Mouse (Mus musculus): ENCODE results near the gene Lsmem1. TPM values are rescaled to one million over a fixed set of nuclear protein-coding genes. Genes with fewer than 3 reads are reported as not detected.

Lsmem1 gene
- total RNA-seq (2015; ENCODE audit: low replicate concordance) (not detected in 2 replicates), total RNA-seq (2017; ENCODE audit: low replicate concordance) (not detected in 2 replicates)

GRCm38 (mm10) chr12:40199302-40199701 is at the start of gene Lsmem1:
Gene Lsmem1, minus strand, starts transcription at chr12:40199490.
- ATAC-seq (replicated peaks; ENCODE audit: low FRiP score, poor library complexity, severe bottlenecking): no peak

DNA sequence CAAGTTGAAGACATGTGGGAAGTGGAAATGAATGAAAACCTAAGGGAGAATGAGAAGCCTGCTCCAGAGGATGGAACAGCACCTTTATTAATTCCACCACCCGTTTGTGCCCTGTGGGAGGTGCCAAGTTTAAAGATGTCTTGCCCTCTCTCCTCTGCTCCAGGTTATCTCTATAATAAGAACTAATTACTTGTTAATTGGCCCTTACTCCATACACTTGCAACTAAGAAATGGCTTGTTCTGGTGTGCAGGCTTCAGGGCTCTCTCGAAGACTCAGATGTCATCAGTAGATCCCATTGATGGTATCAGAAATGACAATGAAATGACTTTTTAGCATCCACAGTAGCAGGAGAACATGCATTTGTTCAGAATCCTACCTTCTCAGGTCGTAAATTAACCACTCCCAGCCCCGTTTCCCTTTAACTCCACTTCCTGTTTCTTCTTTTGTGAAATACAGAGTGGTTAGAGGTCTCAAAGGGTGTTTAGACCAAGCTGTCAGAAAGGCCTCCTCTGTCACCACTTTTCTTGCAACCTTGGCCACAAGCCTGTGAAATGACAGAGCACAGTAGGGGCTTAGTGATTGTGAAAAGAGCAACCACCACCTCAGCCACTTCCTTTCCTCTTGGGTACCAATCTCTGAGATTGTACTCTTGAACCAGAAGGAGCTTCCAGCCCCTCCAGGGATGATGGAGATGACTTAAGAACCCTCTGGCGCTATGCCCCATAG is 49.3 kb upstream of the Lsmem1 start, which contains the start of gene Ifrd1:
Gene Ifrd1, minus strand, starts transcription at position 51 of the 727 bp plus-strand sequence.
- no peak for ATAC-seq (replicated peaks; ENCODE audit: low FRiP score, poor library complexity, severe bottlenecking)

- ATAC-seq (replicated peaks; ENCODE audit: low FRiP score, poor library complexity, severe bottlenecking): peak; percentile 49
Observed at GRCm38 (mm10) chr12:40247976-40248375, 48.7 kb upstream of the Lsmem1 start.

- no peak for ATAC-seq (replicated peaks; ENCODE audit: low FRiP score, poor library complexity, severe bottlenecking)
Observed at GRCm38 (mm10) chr12:40247384-40247783, 48.1 kb upstream of the Lsmem1 start.

DNA sequence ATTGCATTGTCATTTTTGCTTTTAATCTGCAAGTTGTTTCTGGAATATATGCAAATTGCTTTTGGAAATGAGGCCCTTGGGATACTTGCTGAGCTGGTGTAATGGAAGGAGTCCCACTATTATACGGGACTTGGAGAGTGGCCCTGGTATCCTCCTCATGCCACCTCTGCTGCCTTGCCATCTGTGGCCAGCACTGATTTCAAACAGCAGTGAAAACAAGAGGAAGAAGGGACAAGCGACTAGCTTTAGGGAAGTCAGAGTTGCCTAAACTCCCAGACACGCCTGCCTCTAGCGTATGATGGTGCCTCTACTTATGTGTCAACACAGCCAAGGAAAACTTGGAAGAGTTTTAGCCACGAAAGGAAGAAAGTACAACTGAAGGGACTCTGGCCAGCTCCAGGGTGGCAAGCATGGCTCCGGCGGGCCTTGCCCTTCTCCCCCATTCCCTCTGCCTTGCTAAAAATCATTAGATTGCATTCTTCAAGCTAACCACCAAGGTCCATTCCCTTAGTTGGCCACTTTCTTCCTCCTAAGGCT is 46.2 kb upstream of the Lsmem1 start:
- ATAC-seq (replicated peaks; ENCODE audit: low FRiP score, poor library complexity, severe bottlenecking): no peak

DNA sequence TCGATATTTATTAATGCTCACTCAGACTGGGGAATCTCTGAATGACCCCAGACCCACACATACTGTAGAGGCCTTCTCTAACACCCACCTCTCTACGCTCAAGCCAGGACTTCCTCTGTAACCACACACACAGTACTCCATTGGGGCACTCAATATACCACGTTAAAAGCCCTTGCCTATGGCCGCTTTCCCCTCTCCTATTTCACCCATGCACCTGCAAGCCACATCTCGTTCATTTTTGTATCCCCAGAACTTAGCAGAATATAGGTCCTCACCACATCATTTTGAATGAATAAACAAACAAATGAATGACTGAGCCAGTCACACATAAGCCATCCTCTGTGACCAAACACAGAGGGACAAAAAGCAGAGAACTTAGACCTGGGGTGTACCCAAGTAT is 45.6 kb upstream of the Lsmem1 start:
- no peak for ATAC-seq (replicated peaks; ENCODE audit: low FRiP score, poor library complexity, severe bottlenecking)

- no peak for ATAC-seq (replicated peaks; ENCODE audit: low FRiP score, poor library complexity, severe bottlenecking)
Observed at GRCm38 (mm10) chr12:40243821-40244221, 44.5 kb upstream of the Lsmem1 start.

DNA sequence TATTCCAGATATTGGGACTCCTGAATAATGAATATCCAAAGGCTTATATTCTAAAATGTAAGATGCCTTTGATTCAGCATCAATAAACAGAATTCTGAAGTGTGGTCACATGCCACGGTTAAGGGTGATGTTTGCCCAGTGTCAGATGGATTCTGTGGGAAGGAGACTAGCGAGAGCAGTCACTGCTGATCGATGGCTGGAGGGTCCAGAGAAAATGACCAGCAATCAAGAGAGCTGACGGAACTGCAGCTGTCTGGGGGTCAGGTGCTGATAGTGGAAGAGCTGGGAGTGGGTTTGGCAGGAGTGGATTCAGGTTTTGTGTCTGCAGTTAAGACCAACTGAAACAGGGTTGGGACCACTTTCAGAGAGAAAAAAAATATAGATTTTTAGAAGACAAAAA is 44.0 kb upstream of the Lsmem1 start:
- ATAC-seq (replicated peaks; ENCODE audit: low FRiP score, poor library complexity, severe bottlenecking): no peak

DNA sequence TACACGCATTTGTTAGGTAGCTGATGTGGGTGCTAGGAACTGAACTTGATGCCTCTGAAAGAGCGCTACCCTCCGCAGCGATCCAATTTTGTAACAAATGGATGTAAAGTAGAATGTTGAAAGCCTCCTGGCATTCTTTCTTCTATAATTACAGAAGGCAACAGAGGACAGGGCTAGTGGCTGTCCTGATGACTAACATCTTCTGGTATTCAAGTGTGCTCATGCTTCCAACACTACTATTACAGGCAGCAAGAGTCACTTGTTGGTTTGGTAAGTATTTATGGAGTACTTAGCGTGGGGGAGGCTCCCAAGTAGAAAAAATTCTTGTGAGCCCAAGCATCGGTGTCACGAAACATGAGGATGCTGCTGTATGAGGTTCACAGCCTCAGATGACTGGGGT is 39.9 kb upstream of the Lsmem1 start:
- ATAC-seq (replicated peaks; ENCODE audit: low FRiP score, poor library complexity, severe bottlenecking): no peak

DNA sequence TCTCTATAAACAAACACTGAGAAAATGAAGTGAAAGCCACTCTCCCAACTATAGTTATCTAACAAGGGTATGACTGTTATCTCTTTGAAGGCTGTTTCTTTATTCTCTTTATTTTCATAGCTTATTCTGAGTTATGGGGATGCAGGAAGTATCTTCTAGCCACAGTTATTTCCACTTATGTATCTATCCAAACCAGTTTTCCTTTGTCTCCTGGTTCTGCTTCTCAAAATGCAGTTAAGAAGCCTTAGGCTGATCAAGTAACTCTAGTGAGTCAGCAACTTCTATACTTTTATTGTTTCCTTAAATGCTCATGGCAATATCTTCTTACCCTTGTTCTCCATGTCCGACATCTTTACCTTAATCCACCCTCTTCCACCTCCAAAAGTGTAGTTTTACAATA is 32.9 kb upstream of the Lsmem1 start:
- no peak for ATAC-seq (replicated peaks; ENCODE audit: low FRiP score, poor library complexity, severe bottlenecking)

- no peak for ATAC-seq (replicated peaks; ENCODE audit: low FRiP score, poor library complexity, severe bottlenecking)
Observed at GRCm38 (mm10) chr12:40231632-40232031, 32.3 kb upstream of the Lsmem1 start.

DNA sequence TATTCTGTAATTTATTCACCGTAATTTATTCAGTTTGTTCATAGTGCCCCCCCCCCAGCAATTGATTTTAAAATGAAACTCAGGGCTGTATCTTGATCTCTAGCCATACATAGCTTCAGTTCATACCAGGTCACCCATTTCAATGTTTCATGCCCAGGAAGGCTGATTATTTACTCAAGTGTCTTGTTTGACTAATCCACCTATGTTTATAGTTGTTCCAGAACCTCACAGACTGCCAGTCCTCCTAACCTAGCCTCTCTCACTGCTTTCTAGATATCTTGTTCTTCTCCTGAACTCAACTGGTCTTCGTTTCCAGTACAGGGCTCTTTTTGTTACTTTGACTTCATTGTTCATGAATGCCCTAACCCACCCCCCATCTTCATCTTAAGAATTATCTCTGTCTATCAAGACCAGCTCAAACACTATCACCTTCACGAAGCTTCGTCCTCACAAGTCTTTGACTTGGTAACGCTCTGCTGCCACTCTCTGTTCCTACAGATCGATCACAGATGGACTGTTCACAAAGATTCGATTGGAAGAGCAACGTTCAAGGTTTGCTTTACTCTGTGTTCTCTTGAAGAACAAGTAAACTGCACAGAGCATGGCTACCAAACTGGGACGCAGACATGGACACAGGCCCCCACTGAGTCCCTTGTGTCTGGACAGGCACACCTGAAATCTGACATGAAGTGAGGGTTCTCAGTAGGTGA is 25.0 kb upstream of the Lsmem1 start:
- no peak for ATAC-seq (replicated peaks; ENCODE audit: low FRiP score, poor library complexity, severe bottlenecking)

GRCm38 (mm10) chr12:40223676-40224075 is 24.4 kb upstream of the Lsmem1 start:
- ATAC-seq (replicated peaks; ENCODE audit: low FRiP score, poor library complexity, severe bottlenecking): no peak

GRCm38 (mm10) chr12:40223082-40223619 is 23.9 kb upstream of the Lsmem1 start:
- peak; percentile 93 for ATAC-seq (replicated peaks; ENCODE audit: low FRiP score, poor library complexity, severe bottlenecking)

DNA sequence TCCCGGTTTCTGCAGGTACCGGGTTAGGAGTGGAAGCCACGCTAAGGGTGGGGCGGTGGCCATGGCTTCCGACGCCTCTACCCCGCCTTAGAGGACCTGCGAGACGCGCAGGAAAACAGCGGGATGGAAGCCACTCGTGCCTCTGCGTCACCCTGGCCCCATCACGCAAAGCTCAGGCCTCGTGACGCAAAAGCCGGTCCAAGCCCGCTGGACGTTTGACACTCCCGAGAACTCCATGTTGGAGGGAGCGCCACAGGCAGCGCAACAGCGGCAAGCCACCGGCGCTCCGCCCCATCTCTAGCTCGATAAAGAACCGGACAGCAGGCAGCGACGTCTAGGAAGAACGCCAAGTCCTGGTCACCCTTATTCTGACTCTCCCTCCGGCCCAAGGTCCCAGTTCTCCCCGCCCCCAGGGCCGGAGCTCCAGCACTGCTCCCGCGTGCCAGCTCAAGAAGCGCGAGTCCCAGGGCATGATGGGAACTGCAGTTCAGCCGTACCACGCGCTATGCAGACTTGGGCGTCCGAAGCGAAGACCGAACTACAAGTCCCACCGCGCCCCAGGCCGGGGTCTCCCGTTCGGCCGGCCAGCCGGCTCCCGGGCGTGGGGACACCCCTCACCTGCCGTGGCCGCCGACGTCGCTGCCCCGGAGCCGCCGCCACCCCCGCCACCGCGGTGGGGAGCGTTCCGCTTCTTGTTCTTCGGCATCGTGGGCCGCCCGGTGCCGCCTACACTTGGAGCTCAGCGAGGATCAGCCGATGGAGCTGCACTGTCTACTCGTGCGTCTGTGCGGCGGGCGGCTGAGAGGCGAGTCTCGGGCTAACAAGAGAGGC is 23.2 kb upstream of the Lsmem1 start:
- ATAC-seq (replicated peaks; ENCODE audit: low FRiP score, poor library complexity, severe bottlenecking): peak; percentile 83

DNA sequence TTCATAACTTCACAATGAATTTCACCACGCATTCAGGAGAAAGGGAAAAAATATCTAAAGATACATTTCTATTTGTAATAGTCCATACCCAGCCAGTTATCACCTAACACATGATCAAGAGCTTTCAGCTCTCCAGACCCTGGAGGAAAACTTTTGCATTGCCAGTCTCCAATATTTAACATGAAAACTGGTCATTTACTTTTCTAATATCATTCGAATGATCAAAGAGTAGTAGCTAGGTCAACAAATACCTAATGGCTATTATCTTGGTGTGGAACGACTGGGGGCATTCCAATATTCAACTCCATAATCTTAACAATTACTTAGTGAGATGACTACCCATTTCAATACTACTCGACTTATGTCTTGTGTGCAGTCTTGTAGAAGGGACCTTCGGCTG is 22.3 kb upstream of the Lsmem1 start:
- no peak for ATAC-seq (replicated peaks; ENCODE audit: low FRiP score, poor library complexity, severe bottlenecking)

DNA sequence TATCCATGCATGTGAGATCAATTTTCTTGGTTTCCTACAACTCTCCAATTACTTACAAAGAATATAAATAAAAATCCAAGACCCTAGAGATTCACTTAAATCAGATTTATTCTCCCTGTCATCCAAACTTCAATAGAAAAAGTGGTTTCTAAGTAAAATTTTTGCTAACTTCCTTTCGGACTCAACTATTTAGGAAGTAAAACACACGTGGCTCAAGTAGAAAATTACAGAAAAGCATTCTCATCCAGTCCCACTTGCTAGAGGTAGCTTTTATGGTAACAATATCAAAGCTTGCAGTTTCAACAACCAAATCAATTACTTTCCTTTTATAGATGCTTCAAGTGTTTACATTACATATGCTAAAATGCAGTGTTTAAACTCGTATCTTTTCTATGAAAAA is 21.6 kb upstream of the Lsmem1 start:
- no peak for ATAC-seq (replicated peaks; ENCODE audit: low FRiP score, poor library complexity, severe bottlenecking)

GRCm38 (mm10) chr12:40220001-40220570 is 20.8 kb upstream of the Lsmem1 start:
- no peak for ATAC-seq (replicated peaks; ENCODE audit: low FRiP score, poor library complexity, severe bottlenecking)

DNA sequence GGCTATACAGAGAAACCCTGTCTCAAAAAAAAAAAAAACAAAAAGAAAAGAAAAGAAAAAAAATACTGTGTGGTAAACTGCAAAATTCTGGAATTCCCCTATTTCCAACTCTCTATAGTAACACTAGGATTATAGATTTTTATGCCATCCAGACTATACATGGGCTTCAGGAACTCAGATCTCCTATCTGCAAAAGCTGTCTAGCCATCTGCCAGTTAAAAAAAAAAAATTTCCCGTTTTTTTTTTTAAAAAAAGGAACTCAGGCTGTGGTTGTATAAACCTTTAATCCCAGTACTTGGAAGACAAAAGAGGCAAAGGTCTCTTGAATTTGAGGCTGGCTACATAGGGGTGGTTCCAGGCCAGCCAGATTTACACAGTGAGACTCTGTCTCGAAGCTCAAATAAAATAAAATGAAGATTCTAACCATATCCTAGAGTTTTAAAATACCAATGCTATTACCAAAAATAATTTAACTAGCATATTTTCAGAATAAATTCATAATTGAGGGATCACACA is 19.2 kb upstream of the Lsmem1 start:
- no peak for ATAC-seq (replicated peaks; ENCODE audit: low FRiP score, poor library complexity, severe bottlenecking)

All from erythroid progenitor cell, adult 5-6 weeks (primary cell).